Mouse (Mus musculus) liver, postnatal 0 days (tissue): ENCODE results near the gene Mgat3. TPM values are rescaled to one million over a fixed set of nuclear protein-coding genes. Genes with fewer than 3 reads are reported as not detected.

Experiments
- ATAC-seq: fragments of 200-750 bp; cut with Nextera tagmentation; 2 replicates; pipeline ENCODE4 v1.8.0; 2017; ENCODE audit warnings: mild to moderate bottlenecking, moderate library complexity
- DNase-seq: peaks from one replicate; pipeline ENCODE4 v3.0.0-alpha.2; 2016
- H3K27ac ChIP-seq: fragments of 300-500 bp; sonication (generic); 2 replicates; pipeline ENCODE4 v1.5.1; 2014; ENCODE audit warnings: antibody characterized with exemption, moderate library complexity, mild to moderate bottlenecking, low read depth
- H3K27me3 ChIP-seq: fragments of 300-500 bp; sonication (generic); 2 replicates; pipeline ENCODE4 v1.6.1; 2014; ENCODE audit warnings: low read length, control low read depth, mixed read lengths; ENCODE audit not compliant: insufficient read depth
- H3K36me3 ChIP-seq: fragments of 300-500 bp; sonication (generic); replicated peaks from 2 replicates; pipeline ENCODE4 v1.6.1; 2014; ENCODE audit warnings: mild to moderate bottlenecking, control low read depth, low read length, moderate library complexity, mixed read lengths; ENCODE audit not compliant: insufficient read depth
- H3K4me1 ChIP-seq: fragments of 300-500 bp; sonication (generic); 2 replicates; pipeline ENCODE4 v1.6.1; 2014; ENCODE audit warnings: antibody characterized with exemption, mild to moderate bottlenecking, control low read depth; ENCODE audit not compliant: insufficient read depth
- H3K4me2 ChIP-seq: fragments of 300-500 bp; sonication (generic); 2 replicates; pipeline ENCODE4 v1.6.1; 2014; ENCODE audit warnings: low read depth, mild to moderate bottlenecking, low read length, moderate library complexity, mixed read lengths
- H3K4me3 ChIP-seq: fragments of 300-500 bp; sonication (generic); 2 replicates; pipeline ENCODE4 v1.5.1; 2014; ENCODE audit warnings: low read depth, low read length
- H3K9ac ChIP-seq: fragments of 300-500 bp; sonication (generic); replicated peaks from 2 replicates; pipeline ENCODE4 v1.6.1; 2014; ENCODE audit warnings: mild to moderate bottlenecking, moderate library complexity
- H3K9me3 ChIP-seq: fragments of 300-500 bp; sonication (generic); 2 replicates; pipeline ENCODE4 v1.6.1; 2016; ENCODE audit warnings: mild to moderate bottlenecking, control low read depth, low read length, mixed read lengths
- CTCF ChIP-seq: sonication (generic); IDR thresholded peaks from 2 replicates; pipeline ENCODE4 v1.5.1; 2016; ENCODE audit warnings: antibody characterized with exemption, low read depth
- EP300 ChIP-seq: IDR thresholded peaks from 2 replicates; pipeline ENCODE4 v1.6.1; 2016; ENCODE audit warnings: antibody characterized with exemption, low read depth, mild to moderate bottlenecking
- WGBS: fragments of 180-500 bp; shearing (Covaris S2); extraction: QIAGEN DNeasy Blood & Tissue Kit; methylation state at CpG from one replicate; pipeline ENCODE4 v1.1.7; 2014; ENCODE audit not compliant: insufficient replicate concordance; 5-methylcytosine and 5-hydroxymethylcytosine counted together
- polyA plus RNA-seq: library from polyadenylated mRNA; unstranded; fragments of >200 nt; fragmentation: Nextera tagmentation; extraction: Ambion mirVana; gene quantifications from 2 replicates; pipeline ENCODE4 v1.2.1, GENCODE M21; 2015

Mgat3 gene
- 0.12 and 0.14 TPM in 2 replicates for polyA plus RNA-seq

DNA sequence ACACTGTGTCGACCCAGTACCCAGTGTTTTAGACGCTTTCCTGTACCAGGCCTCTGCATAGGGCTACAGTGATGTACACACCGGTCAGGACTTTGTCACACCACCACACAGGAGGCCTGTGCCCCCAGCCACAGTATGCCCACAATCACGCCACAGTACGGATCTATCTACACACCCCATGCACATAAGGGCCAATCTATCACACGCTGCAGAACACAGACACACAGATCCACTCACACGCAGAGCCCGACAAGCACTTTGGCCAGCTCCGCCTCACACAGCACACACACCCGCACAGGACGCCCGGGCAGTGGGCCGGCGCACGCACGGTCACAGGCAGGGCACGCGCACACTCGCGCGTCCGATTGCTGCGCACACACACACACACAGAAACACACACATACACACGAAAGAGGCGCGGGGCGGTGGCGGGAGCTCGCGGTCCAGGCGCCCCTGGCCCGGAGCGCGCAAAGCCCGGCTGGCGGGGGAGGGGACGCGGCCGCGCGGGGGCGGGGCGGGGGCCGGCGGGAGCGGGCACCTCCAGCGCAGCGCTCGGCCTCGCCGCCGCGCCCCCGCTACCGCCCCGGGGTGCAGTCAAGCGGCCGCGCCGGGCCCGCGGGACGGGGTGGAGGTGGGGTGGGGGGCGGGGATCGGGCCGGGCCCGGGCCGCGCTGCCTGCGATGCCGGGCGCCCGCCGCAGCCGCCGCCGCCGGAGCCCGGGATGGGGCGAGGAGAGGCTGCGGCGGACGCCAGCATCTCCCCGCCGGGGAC lies at the start of gene Mgat3:
TSS of gene Mgat3 (plus strand) at position 721 of the 771 bp plus-strand sequence.
- peaks cover 2% of the 10 kb centered on the region; the same call in 1 of the 2 replicates for H3K4me1 ChIP-seq
- no peaks in the 10 kb centered on the region for H3K36me3 ChIP-seq
- H3K27ac ChIP-seq, result no peak within 1 kb of the TSS
- peak within 1 kb of the TSS; percentile 44 for H3K9ac ChIP-seq
- DNase-seq, result peak; percentile 49
- H3K27me3 ChIP-seq, result peaks cover 46% of the 10 kb centered on the region
- peak within 1 kb of the TSS; percentile 86 for H3K4me2 ChIP-seq
- peak within 1 kb of the TSS; percentile 55 for H3K4me3 ChIP-seq
- peak; percentile 71 for ATAC-seq
- TF ChIP-seq EP300 (no peak), CTCF (no peak)
- no peaks in the 10 kb centered on the region for H3K9me3 ChIP-seq
- 6% methylated on average over 36 of the region's 85 CpGs for WGBS

DNA sequence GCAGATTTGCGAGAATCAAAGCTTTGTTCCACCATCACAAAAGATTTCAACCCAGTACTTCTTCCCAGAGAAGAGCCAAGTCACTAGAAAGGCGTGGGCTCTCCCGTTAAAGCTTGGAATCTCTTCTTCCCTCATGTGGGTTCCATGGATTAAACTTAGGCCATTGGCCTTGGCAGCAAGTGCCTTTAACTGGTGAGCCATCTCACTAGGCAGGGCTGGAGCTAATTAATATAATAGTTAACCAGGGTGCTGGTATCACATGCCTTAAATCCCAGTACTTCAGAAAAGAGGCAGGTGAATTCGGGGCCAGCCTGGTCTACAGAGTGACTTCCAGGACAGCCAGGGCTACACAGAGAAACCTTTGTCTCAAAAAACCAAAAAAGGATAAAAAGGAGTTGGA lies 48.9 kb upstream of the Mgat3 start:
- no peak for ATAC-seq

DNA sequence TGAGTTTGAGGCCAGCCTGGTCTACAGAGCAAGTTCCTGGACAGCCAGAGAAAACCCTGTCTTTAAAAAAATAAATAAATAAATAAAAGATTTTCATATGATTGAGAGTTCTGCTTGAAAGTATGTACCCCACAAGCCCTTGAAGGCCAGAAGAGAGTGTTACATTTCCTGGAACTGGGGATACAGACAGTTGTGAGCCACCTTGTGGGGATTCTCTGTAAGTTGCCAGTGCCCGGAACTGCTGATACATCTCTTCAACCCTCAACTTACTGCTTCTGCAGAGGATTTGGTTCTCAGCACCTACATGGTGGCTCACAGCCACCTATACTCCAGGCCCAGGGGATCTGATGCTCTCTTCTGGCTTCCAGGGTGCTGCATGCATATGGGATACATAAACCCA lies 46.3 kb upstream of the Mgat3 start:
- WGBS, result 43% methylated on average over 1 of the region's 1 CpGs
- no peaks in the 10 kb centered on the region for H3K27me3 ChIP-seq
- no peaks in the 10 kb centered on the region for H3K9me3 ChIP-seq
- no peaks in the 10 kb centered on the region for H3K36me3 ChIP-seq
- ATAC-seq (no peak), DNase-seq (no peak)
- no peak overlapping the region for H3K4me2 ChIP-seq
- H3K4me1 ChIP-seq, result peaks cover 28% of the 10 kb centered on the region
- TF ChIP-seq EP300 (no peak), CTCF (peak; percentile 58)
- H3K4me3 ChIP-seq, result no peak overlapping the region
- H3K27ac ChIP-seq, result no peak overlapping the region
- H3K9ac ChIP-seq, result no peak overlapping the region

More for the DNA sequence above, 48.9 kb upstream of the Mgat3 start:
- no peaks in the 10 kb centered on the region for H3K9me3 ChIP-seq
- H3K4me3 ChIP-seq, result no peak overlapping the region
- H3K9ac ChIP-seq, result no peak overlapping the region
- no peak for TF ChIP-seq EP300
- no peak for TF ChIP-seq CTCF
- H3K27me3 ChIP-seq, result no peaks in the 10 kb centered on the region
- 86% methylated on average over 4 of the region's 4 CpGs for WGBS
- no peak overlapping the region for H3K27ac ChIP-seq
- no peak for DNase-seq
- H3K4me1 ChIP-seq, result peaks cover 4% of the 10 kb centered on the region; the same call in 1 of the 2 replicates
- H3K36me3 ChIP-seq, result no peaks in the 10 kb centered on the region
- no peak overlapping the region for H3K4me2 ChIP-seq

DNA sequence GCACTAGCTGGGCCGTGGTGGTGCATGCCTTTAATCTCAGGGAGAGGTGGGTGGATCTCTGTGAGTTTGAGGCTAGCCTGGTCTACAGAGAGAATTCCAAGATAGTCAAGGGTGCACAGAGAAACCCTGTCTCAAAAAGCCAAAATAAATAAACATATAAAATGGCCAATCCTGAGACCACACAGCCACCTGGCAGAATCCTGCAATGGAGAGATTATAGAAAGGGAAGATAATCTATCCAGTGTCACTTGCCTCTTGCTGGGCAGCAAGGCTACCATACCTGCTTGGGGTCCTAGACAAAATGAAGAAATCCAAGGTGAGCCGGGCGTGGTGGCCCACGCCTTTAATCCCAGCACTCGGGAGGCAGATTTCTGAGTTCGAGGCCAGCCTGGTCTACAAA lies 43.5 kb upstream of the Mgat3 start:
- H3K4me2 ChIP-seq, result peak overlapping the region; percentile 59; the same call in 1 of the 2 replicates
- no peaks in the 10 kb centered on the region; the same call in 1 of the 2 replicates for H3K36me3 ChIP-seq
- no peak for TF ChIP-seq CTCF
- TF ChIP-seq EP300, result peak; percentile 67
- no peak overlapping the region for H3K9ac ChIP-seq
- H3K4me3 ChIP-seq, result no peak overlapping the region
- H3K27ac ChIP-seq, result peak overlapping the region; percentile 99
- peaks cover 46% of the 10 kb centered on the region for H3K4me1 ChIP-seq
- 69% methylated on average over 6 of the region's 6 CpGs for WGBS
- ATAC-seq (no peak), DNase-seq (no peak)
- H3K9me3 ChIP-seq, result no peaks in the 10 kb centered on the region
- no peaks in the 10 kb centered on the region for H3K27me3 ChIP-seq

DNA sequence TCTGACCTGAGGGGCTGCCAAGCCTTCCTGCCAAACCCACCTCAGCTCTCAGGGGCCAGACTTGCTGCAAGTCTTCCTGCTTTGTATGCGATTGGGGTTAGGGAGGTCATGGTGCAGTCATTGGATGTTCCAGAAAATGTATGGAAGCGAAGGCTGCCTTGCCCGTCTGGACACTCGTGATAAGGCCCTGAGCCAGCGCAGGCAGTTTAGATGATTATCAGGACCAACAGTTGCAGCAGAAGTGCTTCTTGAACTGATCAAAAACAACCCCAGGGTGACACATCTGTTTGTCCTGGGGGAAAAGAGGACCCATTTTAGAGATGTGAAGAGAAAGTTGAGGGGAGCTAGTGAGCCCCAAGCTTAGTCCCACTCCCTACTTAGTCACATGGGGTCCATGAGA lies 42.8 kb upstream of the Mgat3 start:
- Histone ChIP-seq H3K4me2 (peak overlapping the region; percentile 59), H3K27me3 (no peaks in the 10 kb centered on the region), H3K9me3 (no peaks in the 10 kb centered on the region), H3K4me3 (no peak overlapping the region), H3K36me3 (no peaks in the 10 kb centered on the region; the same call in 1 of the 2 replicates), H3K4me1 (peaks cover 49% of the 10 kb centered on the region), H3K27ac (peak overlapping the region; percentile 99), H3K9ac (peak overlapping the region; percentile 21; the same call in 1 of the 2 replicates)
- WGBS, result 37% methylated on average over 5 of the region's 5 CpGs
- peak; percentile 76 for DNase-seq
- TF ChIP-seq CTCF, result no peak
- TF ChIP-seq EP300, result peak; percentile 99
- peak; percentile 55 for ATAC-seq

DNA sequence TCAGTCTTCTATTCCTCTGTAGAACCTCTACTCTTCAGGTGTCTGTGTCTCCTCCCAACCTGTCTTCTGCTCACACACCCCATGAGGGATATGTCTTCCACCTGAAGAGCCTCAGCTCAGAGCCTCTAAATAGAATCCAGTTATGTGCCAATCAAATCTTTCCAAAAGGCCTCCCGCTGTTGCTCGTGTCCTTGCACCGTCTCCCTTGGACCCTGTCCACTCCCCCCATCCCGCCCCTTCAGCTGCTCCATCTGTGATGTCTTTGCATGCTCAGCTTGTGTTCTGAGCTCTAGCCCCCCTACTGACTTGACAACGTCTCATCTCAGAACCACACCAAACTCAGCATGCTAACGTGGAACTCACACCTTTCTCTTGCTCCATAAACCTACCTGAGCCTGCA lies 42.1 kb upstream of the Mgat3 start:
- Histone ChIP-seq H3K36me3 (no peaks in the 10 kb centered on the region; the same call in 1 of the 2 replicates), H3K27ac (peak overlapping the region; percentile 99), H3K9me3 (no peaks in the 10 kb centered on the region), H3K9ac (0 out of 2 replicates have a peak overlapping the region, but pooled peaks have one; percentile 21), H3K27me3 (no peaks in the 10 kb centered on the region), H3K4me3 (no peak overlapping the region), H3K4me2 (peak overlapping the region; percentile 59; the same call in 1 of the 2 replicates), H3K4me1 (peaks cover 56% of the 10 kb centered on the region)
- 59% methylated on average over 6 of the region's 6 CpGs for WGBS
- DNase-seq, result no peak
- no peak for ATAC-seq
- TF ChIP-seq CTCF, result no peak
- TF ChIP-seq EP300, result no peak
